Mouse (Mus musculus): ENCODE measurements at regions not wholly inside any gene's neighbourhood (a gene's known extent, or its start where the extent isn't known, plus 50 kb on each side); places are given as distances from the start of the nearest gene placed in this dataset.

GRCm38 (mm10) chr7:125005638-125006037 is 438.8 kb upstream of the Kdm8 start:
- DNase-seq (ENCODE audit: low read depth, low spot score), result no peak

GRCm38 (mm10) chr7:125019259-125019658 is 425.2 kb upstream of the Kdm8 start:
- no peak for DNase-seq (ENCODE audit: low read depth, low spot score)

DNA sequence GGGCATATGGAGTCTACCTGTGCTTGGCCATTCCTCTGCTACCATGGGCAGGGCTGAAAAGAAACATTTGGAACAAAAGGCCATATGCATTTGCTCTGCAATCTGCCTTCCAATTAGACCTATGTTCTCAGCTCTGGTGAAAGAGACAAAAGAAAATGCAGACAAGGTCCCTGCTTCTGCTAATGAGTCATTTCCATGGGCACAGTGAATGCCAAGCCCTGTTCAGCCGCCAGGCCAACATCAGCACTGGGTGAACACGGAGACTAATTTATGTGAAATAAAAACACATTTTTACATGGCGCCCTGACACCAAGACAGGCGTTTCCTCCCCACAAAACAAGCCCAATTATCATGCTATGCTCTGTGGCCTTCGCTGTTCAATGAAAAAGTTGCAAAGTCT is 419.5 kb upstream of the Kdm8 start:
- no peak for DNase-seq (ENCODE audit: low read depth, low spot score)

- DNase-seq (ENCODE audit: low read depth, low spot score), result no peak
Observed at GRCm38 (mm10) chr7:125033778-125034177, 410.7 kb upstream of the Kdm8 start.

- no peak for DNase-seq (ENCODE audit: low read depth, low spot score)
Observed at GRCm38 (mm10) chr7:125034196-125034595, 410.3 kb upstream of the Kdm8 start.

GRCm38 (mm10) chr7:125036098-125036991 is 408.1 kb upstream of the Kdm8 start:
- no peak for DNase-seq (ENCODE audit: low read depth, low spot score)

DNA sequence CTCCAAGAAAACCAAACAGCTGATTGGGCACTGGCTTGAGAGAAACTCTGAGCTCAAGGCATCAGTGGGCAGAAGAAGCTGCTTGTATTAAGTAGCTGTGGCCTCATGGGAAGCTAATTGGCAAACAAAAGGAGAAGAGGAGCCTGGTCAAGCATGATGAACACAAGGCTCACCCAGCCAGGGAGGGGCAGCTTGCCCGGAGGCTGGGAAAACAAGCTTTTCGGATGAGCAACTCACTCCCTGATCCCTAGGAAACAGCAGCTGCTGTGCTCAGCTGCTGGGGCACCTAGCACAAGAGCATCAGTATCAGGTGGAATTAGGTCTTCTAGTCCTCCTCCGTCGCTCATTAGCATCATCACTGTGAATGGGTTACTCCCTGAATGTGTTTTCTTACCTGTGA is 405.6 kb upstream of the Kdm8 start:
- DNase-seq (ENCODE audit: low read depth, low spot score), result no peak

GRCm38 (mm10) chr7:125055951-125056625 is 388.4 kb upstream of the Kdm8 start:
- DNase-seq (ENCODE audit: low read depth, low spot score), result peak; percentile 72

- DNase-seq (ENCODE audit: low read depth, low spot score), result peak; percentile 34
Observed at GRCm38 (mm10) chr7:125102464-125102863, 342.0 kb upstream of the Kdm8 start.

GRCm38 (mm10) chr7:125104011-125104410 is 340.5 kb upstream of the Kdm8 start:
- no peak for DNase-seq (ENCODE audit: low read depth, low spot score)

DNA sequence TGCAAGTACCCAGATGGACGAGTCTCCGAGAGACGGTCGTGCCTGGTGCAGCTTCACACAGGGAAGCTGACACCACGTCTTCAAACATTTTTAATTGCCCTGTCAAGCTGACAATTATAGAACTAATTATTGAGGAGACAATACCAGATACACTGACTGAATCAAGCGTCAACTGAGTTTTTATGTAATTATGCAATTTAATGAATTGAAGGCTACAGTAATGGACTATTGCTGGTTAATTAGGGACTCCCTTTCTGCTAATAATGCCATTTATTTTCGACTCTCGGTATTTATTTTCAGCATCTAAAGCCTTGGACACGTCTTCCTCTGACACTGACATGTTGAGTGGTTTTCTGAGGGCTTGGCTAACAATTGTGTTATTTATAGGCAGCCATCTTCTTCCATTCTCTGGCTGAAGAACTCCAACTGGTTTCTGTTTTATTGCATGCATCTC is 331.6 kb upstream of the Kdm8 start:
- peak; percentile 30 for DNase-seq (ENCODE audit: low read depth, low spot score)

GRCm38 (mm10) chr7:125115322-125115996 is 329.0 kb upstream of the Kdm8 start:
- no peak for DNase-seq (ENCODE audit: low read depth, low spot score)

DNA sequence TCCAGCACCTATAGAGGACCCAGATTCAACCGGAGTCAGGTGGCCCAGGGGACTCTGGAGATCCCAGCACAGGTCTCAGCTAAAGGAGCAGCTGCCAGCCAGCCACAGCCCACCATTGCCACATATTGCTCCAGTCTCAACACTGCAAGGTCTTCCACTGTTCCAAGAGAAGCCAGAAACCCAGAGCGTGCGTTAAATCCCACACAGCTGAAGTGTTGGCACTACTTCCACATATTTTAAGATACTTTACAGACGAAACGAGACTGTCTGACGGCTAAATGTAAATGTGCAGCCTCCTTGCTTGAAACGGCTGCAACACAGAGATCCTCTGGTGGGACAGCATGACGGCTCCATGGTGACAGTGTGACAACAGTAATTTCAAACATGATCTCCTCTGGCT is 327.3 kb upstream of the Kdm8 start:
- DNase-seq (ENCODE audit: low read depth, low spot score), result no peak

GRCm38 (mm10) chr7:125129187-125129586 is 315.3 kb upstream of the Kdm8 start:
- DNase-seq (ENCODE audit: low read depth, low spot score), result no peak

GRCm38 (mm10) chr7:125131968-125132367 is 312.5 kb upstream of the Kdm8 start:
- DNase-seq (ENCODE audit: low read depth, low spot score), result no peak

- DNase-seq (ENCODE audit: low read depth, low spot score), result no peak
Observed at GRCm38 (mm10) chr7:125138607-125139006, 305.9 kb upstream of the Kdm8 start.

- no peak for DNase-seq (ENCODE audit: low read depth, low spot score)
Observed at GRCm38 (mm10) chr7:125139196-125139595, 305.3 kb upstream of the Kdm8 start.

DNA sequence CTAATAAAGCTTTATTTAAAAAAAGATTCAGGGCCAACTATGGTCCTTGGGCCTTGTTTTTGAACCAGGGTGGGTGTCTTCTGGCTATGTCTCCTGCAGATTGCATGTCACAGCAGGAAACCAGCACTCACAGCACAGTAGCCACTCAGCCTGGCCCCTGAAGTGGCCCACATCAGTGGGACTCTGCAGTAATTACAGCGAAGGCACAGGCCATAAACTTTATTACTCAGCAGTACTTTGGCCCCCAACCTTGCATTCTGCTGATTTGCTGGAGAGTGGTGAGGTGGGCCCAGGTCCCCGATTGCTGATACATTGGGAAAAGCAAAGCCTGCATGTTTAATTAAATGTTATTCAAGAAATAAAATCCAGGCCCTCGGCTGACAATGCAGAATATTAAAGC is 303.6 kb upstream of the Kdm8 start:
- no peak for DNase-seq (ENCODE audit: low read depth, low spot score)

- no peak for DNase-seq (ENCODE audit: low read depth, low spot score)
Observed at GRCm38 (mm10) chr7:125141864-125142263, 302.6 kb upstream of the Kdm8 start.

DNA sequence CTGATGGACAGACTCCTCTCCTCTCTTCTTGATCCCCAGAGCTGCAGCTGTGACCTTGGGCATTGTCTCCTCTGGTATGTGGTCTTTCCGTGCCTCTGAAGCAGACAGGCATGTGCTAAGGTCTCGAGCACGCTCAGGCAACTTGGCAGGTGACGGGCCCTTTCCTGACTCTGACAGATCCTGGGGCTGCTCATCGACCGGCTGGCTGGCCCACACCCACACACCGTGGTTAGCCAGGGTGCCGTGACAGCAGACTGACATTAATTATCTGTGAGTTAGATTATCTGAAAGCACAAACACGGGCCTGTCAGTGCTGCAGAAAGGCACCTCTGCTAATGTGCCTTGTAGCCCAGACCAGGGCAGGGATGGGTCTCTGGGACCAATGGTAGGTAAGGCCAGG is 298.5 kb upstream of the Kdm8 start:
- DNase-seq (ENCODE audit: low read depth, low spot score), result no peak

DNA sequence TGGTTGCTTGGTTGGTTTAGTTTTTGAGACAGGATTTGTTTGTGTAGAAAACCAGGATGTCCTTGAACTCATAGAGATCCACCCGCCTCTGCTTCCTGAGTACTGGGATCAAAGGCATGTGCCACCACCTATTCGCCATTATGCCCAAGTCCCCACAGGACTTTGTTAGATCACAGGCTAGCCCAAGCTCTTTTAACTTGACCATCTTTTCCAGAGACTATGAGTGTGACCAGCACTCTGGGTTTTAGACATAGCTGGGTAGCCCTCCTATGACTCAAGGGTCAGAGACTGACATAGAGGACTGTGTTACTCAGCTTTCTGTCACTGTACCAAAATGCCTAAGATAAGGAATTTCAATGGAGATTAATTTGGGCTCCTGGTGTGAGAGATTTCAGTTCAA is 295.3 kb upstream of the Kdm8 start:
- DNase-seq (ENCODE audit: low read depth, low spot score), result no peak

GRCm38 (mm10) chr7:125149740-125150139 is 294.7 kb upstream of the Kdm8 start:
- no peak for DNase-seq (ENCODE audit: low read depth, low spot score)
